Mouse (Mus musculus): ENCODE data around the gene Zfyve27. TPM values are rescaled to one million over a fixed set of nuclear protein-coding genes. Genes with fewer than 3 reads are reported as not detected.

Gene Zfyve27
- polyA plus RNA-seq, 1 experiment: 53.1 TPM

GRCm38 (mm10) chr19:42145210-42145609, 18.5 kb upstream of the Zfyve27 start:
- H3K27ac ChIP-seq (ENCODE audit: control insufficient read depth, insufficient read depth, low read depth, low read length, poor library complexity): no peak overlapping the region
- H3K4me1 ChIP-seq (ENCODE audit: control insufficient read depth, insufficient read depth, low read length): peaks cover 5% of the 10 kb centered on the region; the same call in 1 of the 2 replicates
- WGBS: 41% methylated on average over 4 of the region's 4 CpGs
- TF ChIP-seq POLR2A (IDR thresholded peaks at IDR 0.05; ENCODE audit: borderline replicate concordance, control insufficient read depth, low read depth, low read length): no peak
- no peak for TF ChIP-seq CTCF (IDR thresholded peaks at IDR 0.05; ENCODE audit: control insufficient read depth, insufficient read depth, low read length)
- H3K4me3 ChIP-seq (replicated peaks; ENCODE audit: control insufficient read depth, low read depth, low read length): no peak overlapping the region

- peaks cover 5% of the 10 kb centered on the region; the same call in 1 of the 2 replicates for H3K4me1 ChIP-seq (ENCODE audit: control insufficient read depth, insufficient read depth, low read length)
- TF ChIP-seq CTCF (IDR thresholded peaks at IDR 0.05; ENCODE audit: control insufficient read depth, insufficient read depth, low read length) (no peak), POLR2A (IDR thresholded peaks at IDR 0.05; ENCODE audit: borderline replicate concordance, control insufficient read depth, low read depth, low read length) (no peak)
- H3K4me3 ChIP-seq (replicated peaks; ENCODE audit: control insufficient read depth, low read depth, low read length): no peak overlapping the region
- no peak overlapping the region for H3K27ac ChIP-seq (ENCODE audit: control insufficient read depth, insufficient read depth, low read depth, low read length, poor library complexity)
- WGBS: 86% methylated on average over 2 of the region's 2 CpGs
Observed at GRCm38 (mm10) chr19:42145731-42146130, 18.0 kb upstream of the Zfyve27 start.

DNA sequence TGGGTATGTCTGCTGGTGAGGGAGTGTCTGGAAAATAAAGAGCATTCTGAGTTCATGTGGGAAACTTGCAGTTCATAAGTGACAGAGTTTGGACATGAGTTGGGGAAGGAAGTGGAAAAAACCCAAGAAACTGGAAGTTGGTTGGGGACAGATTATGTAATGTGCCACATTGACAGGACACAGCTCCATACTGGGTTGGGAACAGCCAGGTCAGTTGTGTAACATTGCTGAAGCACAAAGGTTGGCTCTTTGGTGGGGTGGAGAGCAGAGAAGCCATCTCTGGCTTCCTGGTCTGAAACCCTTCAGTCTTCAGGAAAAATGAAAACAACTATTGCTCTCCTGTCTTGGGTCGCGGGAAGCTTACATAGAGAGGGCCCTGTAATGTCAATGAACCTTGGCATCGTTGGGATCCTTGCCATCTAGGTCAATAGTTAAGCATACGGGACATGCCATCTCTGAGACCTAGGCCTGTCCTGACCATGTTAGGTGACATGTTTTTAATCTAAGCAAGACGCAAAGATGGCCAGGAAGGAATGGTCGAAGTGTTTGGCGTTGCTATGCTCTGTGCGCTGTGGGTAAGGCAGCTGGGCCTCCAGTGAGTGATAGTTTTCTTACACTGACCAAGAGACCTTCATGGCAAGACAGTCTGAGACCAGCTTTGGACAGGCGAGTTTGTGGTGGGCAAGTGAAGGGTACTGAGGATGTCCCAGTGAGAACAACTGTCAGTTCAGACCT, 17.3 kb upstream of the Zfyve27 start:
- Histone ChIP-seq H3K27ac (ENCODE audit: control insufficient read depth, insufficient read depth, low read depth, low read length, poor library complexity) (no peak overlapping the region), H3K4me3 (replicated peaks; ENCODE audit: control insufficient read depth, low read depth, low read length) (no peak overlapping the region), H3K4me1 (ENCODE audit: control insufficient read depth, insufficient read depth, low read length) (peaks cover 5% of the 10 kb centered on the region; the same call in 1 of the 2 replicates)
- TF ChIP-seq POLR2A (IDR thresholded peaks at IDR 0.05; ENCODE audit: borderline replicate concordance, control insufficient read depth, low read depth, low read length) (no peak), CTCF (IDR thresholded peaks at IDR 0.05; ENCODE audit: control insufficient read depth, insufficient read depth, low read length) (no peak)
- WGBS: 68% methylated on average over 9 of the region's 9 CpGs

- whole genome bisulfite sequencing: 2% methylated on average over 56 of the region's 57 CpGs
- Histone ChIP-seq H3K27ac (ENCODE audit: control insufficient read depth, insufficient read depth, low read depth, low read length, poor library complexity) (peak within 1 kb of the TSS; percentile 75), H3K4me1 (ENCODE audit: control insufficient read depth, insufficient read depth, low read length) (peaks cover 5% of the 10 kb centered on the region; the same call in 1 of the 2 replicates)
Observed at GRCm38 (mm10) chr19:42147170-42147768, 16.5 kb upstream of the Zfyve27 start, which contains the start of gene Marveld1. Gene Marveld1 (plus strand): TSS chr19:42147400.

GRCm38 (mm10) chr19:42147769-42148568, 15.8 kb upstream of the Zfyve27 start:
- Histone ChIP-seq H3K27ac (ENCODE audit: control insufficient read depth, insufficient read depth, low read depth, low read length, poor library complexity) (peak overlapping the region; percentile 75), H3K4me1 (ENCODE audit: control insufficient read depth, insufficient read depth, low read length) (peaks cover 5% of the 10 kb centered on the region; the same call in 1 of the 2 replicates), H3K4me3 (replicated peaks; ENCODE audit: control insufficient read depth, low read depth, low read length) (peak overlapping the region; percentile 81)
- WGBS: 2% methylated on average over 63 of the region's 63 CpGs
- TF ChIP-seq CTCF (IDR thresholded peaks at IDR 0.05; ENCODE audit: control insufficient read depth, insufficient read depth, low read length): no peak
- TF ChIP-seq POLR2A (IDR thresholded peaks at IDR 0.05; ENCODE audit: borderline replicate concordance, control insufficient read depth, low read depth, low read length): no peak

More at GRCm38 (mm10) chr19:42147170-42147768, 16.5 kb upstream of the Zfyve27 start, which contains the start of gene Marveld1:
- TF ChIP-seq CTCF (IDR thresholded peaks at IDR 0.05; ENCODE audit: control insufficient read depth, insufficient read depth, low read length): no peak
- TF ChIP-seq POLR2A (IDR thresholded peaks at IDR 0.05; ENCODE audit: borderline replicate concordance, control insufficient read depth, low read depth, low read length): peak; percentile 17; the same call in 1 of the 2 replicates
- peak within 1 kb of the TSS; percentile 81 for H3K4me3 ChIP-seq (replicated peaks; ENCODE audit: control insufficient read depth, low read depth, low read length)

DNA sequence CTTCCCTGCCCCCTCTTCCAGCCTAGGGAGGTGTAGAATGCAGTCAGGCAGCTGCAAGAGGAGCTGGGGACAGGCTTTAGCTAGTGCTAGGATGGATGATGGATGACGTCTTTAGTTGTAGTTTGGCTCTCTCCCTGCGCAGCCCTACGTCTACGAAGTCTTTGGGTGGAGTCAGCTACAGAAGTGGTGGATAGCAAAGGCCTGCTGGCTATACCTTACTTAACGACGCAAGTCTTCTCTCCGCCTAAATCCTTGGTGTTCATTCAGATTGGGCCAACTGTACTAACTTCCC, 15.2 kb upstream of the Zfyve27 start:
- Histone ChIP-seq H3K4me3 (replicated peaks; ENCODE audit: control insufficient read depth, low read depth, low read length) (peak overlapping the region; percentile 81), H3K27ac (ENCODE audit: control insufficient read depth, insufficient read depth, low read depth, low read length, poor library complexity) (no peak overlapping the region; the same call in 1 of the 2 replicates), H3K4me1 (ENCODE audit: control insufficient read depth, insufficient read depth, low read length) (peaks cover 5% of the 10 kb centered on the region; the same call in 1 of the 2 replicates)
- no peak for TF ChIP-seq CTCF (IDR thresholded peaks at IDR 0.05; ENCODE audit: control insufficient read depth, insufficient read depth, low read length)
- TF ChIP-seq POLR2A (IDR thresholded peaks at IDR 0.05; ENCODE audit: borderline replicate concordance, control insufficient read depth, low read depth, low read length): no peak
- 51% methylated on average over 7 of the region's 7 CpGs for WGBS

- 16% methylated on average over 6 of the region's 6 CpGs for WGBS
- Histone ChIP-seq H3K27ac (ENCODE audit: control insufficient read depth, insufficient read depth, low read depth, low read length, poor library complexity) (no peak overlapping the region), H3K4me3 (replicated peaks; ENCODE audit: control insufficient read depth, low read depth, low read length) (no peak overlapping the region), H3K4me1 (ENCODE audit: control insufficient read depth, insufficient read depth, low read length) (peaks cover 2% of the 10 kb centered on the region; the same call in 1 of the 2 replicates)
- TF ChIP-seq CTCF (IDR thresholded peaks at IDR 0.05; ENCODE audit: control insufficient read depth, insufficient read depth, low read length) (peak; percentile 81), POLR2A (IDR thresholded peaks at IDR 0.05; ENCODE audit: borderline replicate concordance, control insufficient read depth, low read depth, low read length) (no peak)
Observed at GRCm38 (mm10) chr19:42151990-42152389, 11.8 kb upstream of the Zfyve27 start.
